ENCODE assay signal across 8 mouse cellular contexts in genomic region chrX:50600262-50600661, GRCm38 (mm10).
DNase-seq lines count a peak whose midpoint lies in the region; ATAC-seq lines count a peak whose summit lies in the region.
"Not testable (repeated sequence)": the region's sequence is repeated elsewhere in the genome, so short reads cannot be mapped to it uniquely, and the experiment has no call there.

No protein-coding gene starts in this region.

- WGBS in forebrain, embryonic 12.5 days, result 61% methylated on average over 3 of the region's 3 CpGs
- 59% methylated on average over 3 of the region's 3 CpGs for WGBS in heart, embryonic 16.5 days
- WGBS in liver, embryonic 12.5 days (ENCODE audit: insufficient replicate concordance), result 51% methylated on average over 3 of the region's 3 CpGs
- 59% methylated on average over 3 of the region's 3 CpGs for WGBS in midbrain, embryonic 12.5 days

- 0 out of 2 replicates have a peak overlapping the region, but pooled peaks have one; percentile 10 for H3K4me3 ChIP-seq in forebrain, embryonic 12.5 days (replicated peaks)
- H3K4me3 ChIP-seq in heart, embryonic 16.5 days (ENCODE audit: low read length), result peak overlapping the region; percentile 29
- peak overlapping the region; percentile 32 for H3K4me3 ChIP-seq in liver, embryonic 12.5 days
- peak overlapping the region; percentile 22; the same call in 1 of the 2 replicates for H3K4me3 ChIP-seq in midbrain, embryonic 12.5 days

- H3K36me3 ChIP-seq in forebrain, embryonic 12.5 days (replicated peaks), result peaks cover 20% of the 10 kb centered on the region
- H3K36me3 ChIP-seq in heart, embryonic 16.5 days (ENCODE audit: control insufficient read depth, insufficient read depth); midbrain, embryonic 12.5 days: not testable (repeated sequence)
- H3K36me3 ChIP-seq in liver, embryonic 12.5 days, result peaks cover 15% of the 10 kb centered on the region

- DNase-seq in 416B (ENCODE audit: low read depth), result peak; percentile 69
- peak; percentile 68 for DNase-seq in c-Kit-positive CD71-positive TER-119-positive erythroid progenitor cells, embryonic 14.5 days (ENCODE audit: low spot score)
- peak; percentile 90 for DNase-seq in kidney, adult 11 months
- DNase-seq in retina, postnatal 1 day, result peak; percentile 88

- H3K9me3 ChIP-seq in forebrain, embryonic 12.5 days; heart, embryonic 16.5 days (replicated peaks; ENCODE audit: control insufficient read depth, low read length); liver, embryonic 12.5 days (replicated peaks); midbrain, embryonic 12.5 days: not testable (repeated sequence)

- H3K9ac ChIP-seq in forebrain, embryonic 12.5 days; liver, embryonic 12.5 days; midbrain, embryonic 12.5 days (replicated peaks): not testable (repeated sequence)
- H3K9ac ChIP-seq in heart, embryonic 16.5 days (ENCODE audit: low read length), result peak overlapping the region; percentile 11; the same call in 1 of the 2 replicates

- not testable (repeated sequence) for H3K27ac ChIP-seq in forebrain, embryonic 12.5 days; liver, embryonic 12.5 days; midbrain, embryonic 12.5 days (replicated peaks)
- H3K27ac ChIP-seq in heart, embryonic 16.5 days (ENCODE audit: low read length), result 0 out of 2 replicates have a peak overlapping the region, but pooled peaks have one; percentile 45

- not testable (repeated sequence) for ATAC-seq in forebrain, embryonic 12.5 days (ENCODE audit: low FRiP score)
- peak; percentile 68 for ATAC-seq in heart, embryonic 16.5 days (replicated peaks; ENCODE audit: extremely low read depth, insufficient read depth, low FRiP score)
- ATAC-seq in liver, embryonic 12.5 days, result peak; percentile 47; the same call in 1 of the 2 replicates
- peak; percentile 70; the same call in 1 of the 2 replicates for ATAC-seq in midbrain, embryonic 12.5 days (ENCODE audit: low FRiP score, low read depth)

- not testable (repeated sequence) for H3K4me1 ChIP-seq in forebrain, embryonic 12.5 days; heart, embryonic 16.5 days (ENCODE audit: control insufficient read depth, insufficient read depth, low read length); liver, embryonic 12.5 days; midbrain, embryonic 12.5 days

- not testable (repeated sequence) for H3K27me3 ChIP-seq in forebrain, embryonic 12.5 days; heart, embryonic 16.5 days (ENCODE audit: control insufficient read depth, insufficient read depth, low read length); liver, embryonic 12.5 days (replicated peaks); midbrain, embryonic 12.5 days

- H3K4me2 ChIP-seq in forebrain, embryonic 12.5 days, result 0 out of 2 replicates have a peak overlapping the region, but pooled peaks have one; percentile 27
- H3K4me2 ChIP-seq in heart, embryonic 16.5 days (ENCODE audit: low read depth, low read length), result peak overlapping the region; percentile 46
- peak overlapping the region; percentile 42 for H3K4me2 ChIP-seq in liver, embryonic 12.5 days
- peak overlapping the region; percentile 13; the same call in 1 of the 2 replicates for H3K4me2 ChIP-seq in midbrain, embryonic 12.5 days (replicated peaks)
